Mouse (Mus musculus) liver, postnatal 0 days (tissue): Measurements from ENCODE around the gene Fdxacb1.

Experiments
- CTCF ChIP-seq: sonication (generic); IDR thresholded peaks from 2 replicates; pipeline ENCODE4 v1.5.1; 2016; ENCODE audit warnings: antibody characterized with exemption, low read depth
- EP300 ChIP-seq: IDR thresholded peaks from 2 replicates; pipeline ENCODE4 v1.6.1; 2016; ENCODE audit warnings: antibody characterized with exemption, low read depth, mild to moderate bottlenecking

- no peak for TF ChIP-seq EP300
- no peak for TF ChIP-seq CTCF
These were observed 35.5 kb upstream of the Fdxacb1 start for GRCm38 (mm10) chr9:50732560-50732959.
